Mouse (Mus musculus): ENCODE data around the gene Gm8677. TPM values are rescaled to one million over a fixed set of nuclear protein-coding genes. Genes with fewer than 3 reads are reported as not detected.

Gm8677 gene
- not detected for polyA plus RNA-seq (2014; fragmentation: Illumina TruSeq; extraction: RNeasy Lipid Tissue Mini Kit (QIAGEN cat#74804); ENCODE audit: low read depth, low replicate concordance)

DNA sequence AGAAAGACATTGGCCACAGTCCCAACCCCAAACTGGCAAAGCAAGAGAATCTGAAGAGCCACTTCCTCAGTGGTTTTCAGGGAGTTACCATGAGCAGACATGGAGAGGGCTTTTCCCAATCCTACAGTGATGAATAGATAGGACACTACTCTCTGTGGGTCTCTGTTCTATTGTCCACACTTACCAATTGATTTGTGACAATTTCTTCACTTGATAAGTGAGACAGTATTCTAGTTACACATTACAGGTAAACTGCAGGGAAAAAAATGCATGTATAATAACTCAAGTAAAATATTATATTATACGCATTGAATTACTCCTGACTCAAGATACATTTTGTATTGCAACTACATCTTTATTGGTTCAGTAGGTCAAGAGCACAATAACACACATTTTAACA, at the start of gene Gm8677:
Gm8677 (minus strand) TSS at position 101 of the 400 bp plus-strand sequence.

GRCm38 (mm10) chr7:22565243-22565642, 30.6 kb upstream of the Gm8677 start, which contains the start of gene Gm4201:
TSS of gene Gm4201 (minus strand) at chr7:22565343.

GRCm38 (mm10) chr7:22522667-22523066, 12.0 kb downstream of the Gm8677 start, which contains the start of gene Vmn1r152:
TSS of gene Vmn1r152 (plus strand) at chr7:22522967.

GRCm38 (mm10) chr7:22499578-22499977, 35.1 kb downstream of the Gm8677 start, which contains the start of gene Vmn1r151:
TSS of gene Vmn1r151 (minus strand) at chr7:22499678.

Other genes starting within 250 kb of the Gm8677 start
- gene Gm4187, start 205.2 kb downstream of the Gm8677 start, polyA plus RNA-seq (2014; fragmentation: Illumina TruSeq; extraction: RNeasy Lipid Tissue Mini Kit (QIAGEN cat#74804); ENCODE audit: low read depth, low replicate concordance): not detected
- gene Gm8660, start 163.8 kb downstream of the Gm8677 start, polyA plus RNA-seq (2014; fragmentation: Illumina TruSeq; extraction: RNeasy Lipid Tissue Mini Kit (QIAGEN cat#74804); ENCODE audit: low read depth, low replicate concordance): not detected
- gene Vmn1r148, start 121.3 kb downstream of the Gm8677 start, polyA plus RNA-seq (2014; fragmentation: Illumina TruSeq; extraction: RNeasy Lipid Tissue Mini Kit (QIAGEN cat#74804); ENCODE audit: low read depth, low replicate concordance): not detected
- not detected for gene Vmn1r149, start 96.7 kb downstream of the Gm8677 start, polyA plus RNA-seq (2014; fragmentation: Illumina TruSeq; extraction: RNeasy Lipid Tissue Mini Kit (QIAGEN cat#74804); ENCODE audit: low read depth, low replicate concordance)
- gene Gm10665, start 70.8 kb downstream of the Gm8677 start, polyA plus RNA-seq (2014; fragmentation: Illumina TruSeq; extraction: RNeasy Lipid Tissue Mini Kit (QIAGEN cat#74804); ENCODE audit: low read depth, low replicate concordance): not detected
- gene Vmn1r151, start 35.2 kb downstream of the Gm8677 start, polyA plus RNA-seq (2014; fragmentation: Illumina TruSeq; extraction: RNeasy Lipid Tissue Mini Kit (QIAGEN cat#74804); ENCODE audit: low read depth, low replicate concordance): not detected
- gene Vmn1r152, start 11.9 kb downstream of the Gm8677 start, polyA plus RNA-seq (2014; fragmentation: Illumina TruSeq; extraction: RNeasy Lipid Tissue Mini Kit (QIAGEN cat#74804); ENCODE audit: low read depth, low replicate concordance): not detected
- not detected for gene Gm4201, start 30.5 kb upstream of the Gm8677 start, polyA plus RNA-seq (2014; fragmentation: Illumina TruSeq; extraction: RNeasy Lipid Tissue Mini Kit (QIAGEN cat#74804); ENCODE audit: low read depth, low replicate concordance)
- not detected for gene Gm4565, start 53.2 kb upstream of the Gm8677 start, polyA plus RNA-seq (2014; fragmentation: Illumina TruSeq; extraction: RNeasy Lipid Tissue Mini Kit (QIAGEN cat#74804); ENCODE audit: low read depth, low replicate concordance)
- not detected for gene Vmn1r155, start 123.1 kb upstream of the Gm8677 start, polyA plus RNA-seq (2014; fragmentation: Illumina TruSeq; extraction: RNeasy Lipid Tissue Mini Kit (QIAGEN cat#74804); ENCODE audit: low read depth, low replicate concordance)
- gene Gm8693, start 157.4 kb upstream of the Gm8677 start, polyA plus RNA-seq (2014; fragmentation: Illumina TruSeq; extraction: RNeasy Lipid Tissue Mini Kit (QIAGEN cat#74804); ENCODE audit: low read depth, low replicate concordance): not detected
- not detected for gene Gm4567, start 184.8 kb upstream of the Gm8677 start, polyA plus RNA-seq (2014; fragmentation: Illumina TruSeq; extraction: RNeasy Lipid Tissue Mini Kit (QIAGEN cat#74804); ENCODE audit: low read depth, low replicate concordance)
- not detected for gene Vmn1r157, start 226.8 kb upstream of the Gm8677 start, polyA plus RNA-seq (2014; fragmentation: Illumina TruSeq; extraction: RNeasy Lipid Tissue Mini Kit (QIAGEN cat#74804); ENCODE audit: low read depth, low replicate concordance)

Measured in heart, adult 10 weeks (tissue).